Comparison of ENCODE assay signal across 8 mouse cellular contexts in genomic region chr13:59453045-59453444, GRCm38 (mm10).
DNase-seq lines count a peak whose midpoint lies in the region; ATAC-seq and TF ChIP-seq lines count a peak whose summit lies in the region.

No protein-coding gene starts in this region.

- peak overlapping the region; percentile 86 for H3K27ac ChIP-seq in limb, embryonic 12.5 days
- H3K27ac ChIP-seq in thymus, adult 2 months (ENCODE audit: control insufficient read depth, insufficient read depth, low read length) = no peak overlapping the region
- H3K27ac ChIP-seq in forebrain, embryonic 11.5 days (ENCODE audit: low read depth, low read length) = no peak overlapping the region

- ATAC-seq in limb, embryonic 12.5 days (ENCODE audit: insufficient number of reproducible peaks, insufficient read depth, low FRiP score, low TSS enrichment, low read depth) = no peak
- ATAC-seq in erythroid progenitor cell, adult 5-6 weeks (replicated peaks; ENCODE audit: low FRiP score, poor library complexity, severe bottlenecking) = no peak
- no peak for ATAC-seq in forebrain, embryonic 11.5 days (replicated peaks; ENCODE audit: low FRiP score)

- no peak overlapping the region for H3K4me2 ChIP-seq in limb, embryonic 12.5 days
- H3K4me2 ChIP-seq in forebrain, embryonic 11.5 days (ENCODE audit: low read depth, low read length, severe bottlenecking) = no peak overlapping the region

- H3K9ac ChIP-seq in limb, embryonic 12.5 days (replicated peaks) = no peak overlapping the region
- no peak overlapping the region for H3K9ac ChIP-seq in forebrain, embryonic 11.5 days (ENCODE audit: low read length)

- H3K9me3 ChIP-seq in limb, embryonic 12.5 days = no peaks in the 10 kb centered on the region
- no peaks in the 10 kb centered on the region for H3K9me3 ChIP-seq in forebrain, embryonic 11.5 days (ENCODE audit: control insufficient read depth, low read length)

- TF ChIP-seq POLR2A in thymus, adult 2 months (IDR thresholded peaks at IDR 0.05; ENCODE audit: control insufficient read depth, extremely low read depth, insufficient read depth, low read length, poor library complexity) = no peak

- no peak overlapping the region for H3K4me3 ChIP-seq in limb, embryonic 12.5 days (replicated peaks)
- H3K4me3 ChIP-seq in thymus, adult 2 months (ENCODE audit: control insufficient read depth, insufficient read depth, low read length) = no peak overlapping the region
- H3K4me3 ChIP-seq in forebrain, embryonic 11.5 days (ENCODE audit: low read depth, low read length) = no peak overlapping the region

- H3K27me3 ChIP-seq in limb, embryonic 12.5 days = no peaks in the 10 kb centered on the region
- no peaks in the 10 kb centered on the region for H3K27me3 ChIP-seq in thymus, adult 2 months (ENCODE audit: control insufficient read depth, insufficient read depth, low read length)
- no peaks in the 10 kb centered on the region for H3K27me3 ChIP-seq in forebrain, embryonic 11.5 days (ENCODE audit: control insufficient read depth, insufficient read depth, low read length)

- H3K4me1 ChIP-seq in limb, embryonic 12.5 days (replicated peaks) = peaks cover 29% of the 10 kb centered on the region
- peaks cover 6% of the 10 kb centered on the region for H3K4me1 ChIP-seq in thymus, adult 2 months (replicated peaks; ENCODE audit: control insufficient read depth, insufficient read depth, low read length)
- H3K4me1 ChIP-seq in forebrain, embryonic 11.5 days (replicated peaks; ENCODE audit: control insufficient read depth, insufficient read depth, low read length) = no peaks in the 10 kb centered on the region

- DNase-seq in cerebellum, adult 11-12 months = peak; percentile 51
- DNase-seq in cerebellum, adult 8-10 months = no peak
- peak; percentile 77 for DNase-seq in urinary bladder, postnatal 14 days (ENCODE audit: low spot score)
- DNase-seq in urinary bladder, adult 2 months (ENCODE audit: low spot score) = no peak
- DNase-seq in thymus, adult 2 months = no peak
- no peak for DNase-seq in forebrain, embryonic 11.5 days (ENCODE audit: low spot score)

- no peaks in the 10 kb centered on the region; the same call in 1 of the 2 replicates for H3K36me3 ChIP-seq in limb, embryonic 12.5 days
- no peaks in the 10 kb centered on the region for H3K36me3 ChIP-seq in thymus, adult 2 months (ENCODE audit: control insufficient read depth, insufficient read depth, low read length)
- H3K36me3 ChIP-seq in forebrain, embryonic 11.5 days (ENCODE audit: control insufficient read depth, insufficient read depth, low read length) = no peaks in the 10 kb centered on the region

- TF ChIP-seq CTCF in thymus, adult 2 months (IDR thresholded peaks at IDR 0.05; ENCODE audit: borderline replicate concordance, control insufficient read depth, extremely low read depth, insufficient read depth, low read length, poor library complexity) = no peak

- WGBS in limb, embryonic 12.5 days = 39% methylated on average over 2 of the region's 2 CpGs
- 97% methylated on average over 2 of the region's 2 CpGs for WGBS in thymus, adult 2 months
- WGBS in forebrain, embryonic 11.5 days = 78% methylated on average over 2 of the region's 2 CpGs

Comparison
In these comparisons a context has a peak if more than half of its experiments do, and no peak if none do; other contexts are left out.
1. DNase-seq: peak in cerebellum, adult 11-12 months (single experiment) and urinary bladder, postnatal 14 days (single experiment); none in cerebellum, adult 8-10 months (single experiment), urinary bladder, adult 2 months (single experiment), thymus, adult 2 months (single experiment) and forebrain, embryonic 11.5 days (single experiment).